Mouse (Mus musculus): ENCODE data around the gene Trnau1ap. TPM values are rescaled to one million over a fixed set of nuclear protein-coding genes. Genes with fewer than 3 reads are reported as not detected.
A peak's percentile ranks its signal among the peaks of the same experiment; 100 is the strongest.

Trnau1ap gene
- polyA plus RNA-seq, 1 experiment: 23.1 TPM

GRCm38 (mm10) chr4:132331960-132332359 lies 2.6 kb upstream of the Trnau1ap start:
- DNase-seq: no peak
- no peak overlapping the region for H3K27ac ChIP-seq (ENCODE audit: control insufficient read depth, insufficient read depth, low read length)
- no peak overlapping the region for H3K4me3 ChIP-seq (ENCODE audit: control insufficient read depth, insufficient read depth, low read length)
- WGBS: 96% methylated on average over 3 of the region's 3 CpGs
- H3K4me1 ChIP-seq (replicated peaks; ENCODE audit: control insufficient read depth, insufficient read depth, low read length): peaks cover 6% of the 10 kb centered on the region
- H3K27me3 ChIP-seq (ENCODE audit: control insufficient read depth, insufficient read depth, low read length): no peaks in the 10 kb centered on the region
- peaks cover 23% of the 10 kb centered on the region for H3K36me3 ChIP-seq (ENCODE audit: control insufficient read depth, insufficient read depth, low read length)
- TF ChIP-seq CTCF (IDR thresholded peaks at IDR 0.05; ENCODE audit: borderline replicate concordance, control insufficient read depth, extremely low read depth, insufficient read depth, low read length, poor library complexity) (no peak), POLR2A (IDR thresholded peaks at IDR 0.05; ENCODE audit: control insufficient read depth, extremely low read depth, insufficient read depth, low read length, poor library complexity) (no peak)

- Histone ChIP-seq H3K27me3 (ENCODE audit: control insufficient read depth, insufficient read depth, low read length) (no peaks in the 10 kb centered on the region), H3K27ac (ENCODE audit: control insufficient read depth, insufficient read depth, low read length) (no peak overlapping the region), H3K4me3 (ENCODE audit: control insufficient read depth, insufficient read depth, low read length) (peak overlapping the region; percentile 69), H3K36me3 (ENCODE audit: control insufficient read depth, insufficient read depth, low read length) (peaks cover 23% of the 10 kb centered on the region), H3K4me1 (replicated peaks; ENCODE audit: control insufficient read depth, insufficient read depth, low read length) (peaks cover 6% of the 10 kb centered on the region)
- TF ChIP-seq CTCF (IDR thresholded peaks at IDR 0.05; ENCODE audit: borderline replicate concordance, control insufficient read depth, extremely low read depth, insufficient read depth, low read length, poor library complexity) (no peak), POLR2A (IDR thresholded peaks at IDR 0.05; ENCODE audit: control insufficient read depth, extremely low read depth, insufficient read depth, low read length, poor library complexity) (no peak)
- no peak for DNase-seq
- WGBS: 19% methylated on average over 10 of the region's 10 CpGs
These were observed 557 bp upstream of the Trnau1ap start for GRCm38 (mm10) chr4:132329835-132330354.

- WGBS: 80% methylated on average over 14 of the region's 14 CpGs
These were observed 851 bp downstream of the Trnau1ap start for GRCm38 (mm10) chr4:132328391-132328982.

DNA sequence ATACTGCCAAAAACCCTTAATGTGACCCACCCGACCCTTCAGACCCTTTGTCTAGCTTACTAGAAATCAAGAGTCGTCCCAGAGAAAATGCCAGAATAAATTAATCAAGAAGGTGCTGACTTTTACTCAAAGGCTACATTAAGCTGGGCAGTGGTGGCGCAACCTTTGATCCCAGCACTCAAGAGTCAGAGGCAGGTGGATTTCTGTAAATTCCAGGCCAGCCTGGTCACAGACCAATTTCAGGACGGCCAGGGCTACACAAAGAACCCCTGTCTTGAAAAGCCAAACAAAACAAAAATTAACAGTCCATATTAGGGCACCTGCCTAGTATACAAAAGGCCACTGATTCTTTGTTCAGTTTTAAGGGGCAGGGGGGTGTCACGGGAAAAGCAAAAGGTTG lies 2.9 kb downstream of the Trnau1ap start:
- Histone ChIP-seq H3K27ac (ENCODE audit: control insufficient read depth, insufficient read depth, low read length) (no peak overlapping the region), H3K4me3 (ENCODE audit: control insufficient read depth, insufficient read depth, low read length) (no peak overlapping the region), H3K27me3 (ENCODE audit: control insufficient read depth, insufficient read depth, low read length) (no peaks in the 10 kb centered on the region), H3K4me1 (replicated peaks; ENCODE audit: control insufficient read depth, insufficient read depth, low read length) (peaks cover 6% of the 10 kb centered on the region), H3K36me3 (ENCODE audit: control insufficient read depth, insufficient read depth, low read length) (no peaks in the 10 kb centered on the region; the same call in 1 of the 2 replicates)
- no peak for DNase-seq
- 93% methylated on average over 5 of the region's 5 CpGs for WGBS
- TF ChIP-seq CTCF (IDR thresholded peaks at IDR 0.05; ENCODE audit: borderline replicate concordance, control insufficient read depth, extremely low read depth, insufficient read depth, low read length, poor library complexity) (no peak), POLR2A (IDR thresholded peaks at IDR 0.05; ENCODE audit: control insufficient read depth, extremely low read depth, insufficient read depth, low read length, poor library complexity) (no peak)

More at GRCm38 (mm10) chr4:132328391-132328982, 851 bp downstream of the Trnau1ap start:
- TF ChIP-seq CTCF (IDR thresholded peaks at IDR 0.05; ENCODE audit: borderline replicate concordance, control insufficient read depth, extremely low read depth, insufficient read depth, low read length, poor library complexity): no peak
- no peak for TF ChIP-seq POLR2A (IDR thresholded peaks at IDR 0.05; ENCODE audit: control insufficient read depth, extremely low read depth, insufficient read depth, low read length, poor library complexity)
- H3K27me3 ChIP-seq (ENCODE audit: control insufficient read depth, insufficient read depth, low read length): no peaks in the 10 kb centered on the region
- peaks cover 12% of the 10 kb centered on the region; the same call in 1 of the 2 replicates for H3K36me3 ChIP-seq (ENCODE audit: control insufficient read depth, insufficient read depth, low read length)
- no peak overlapping the region for H3K27ac ChIP-seq (ENCODE audit: control insufficient read depth, insufficient read depth, low read length)
- no peak overlapping the region for H3K4me3 ChIP-seq (ENCODE audit: control insufficient read depth, insufficient read depth, low read length)
- no peak for DNase-seq
- H3K4me1 ChIP-seq (replicated peaks; ENCODE audit: control insufficient read depth, insufficient read depth, low read length): peaks cover 6% of the 10 kb centered on the region

DNA sequence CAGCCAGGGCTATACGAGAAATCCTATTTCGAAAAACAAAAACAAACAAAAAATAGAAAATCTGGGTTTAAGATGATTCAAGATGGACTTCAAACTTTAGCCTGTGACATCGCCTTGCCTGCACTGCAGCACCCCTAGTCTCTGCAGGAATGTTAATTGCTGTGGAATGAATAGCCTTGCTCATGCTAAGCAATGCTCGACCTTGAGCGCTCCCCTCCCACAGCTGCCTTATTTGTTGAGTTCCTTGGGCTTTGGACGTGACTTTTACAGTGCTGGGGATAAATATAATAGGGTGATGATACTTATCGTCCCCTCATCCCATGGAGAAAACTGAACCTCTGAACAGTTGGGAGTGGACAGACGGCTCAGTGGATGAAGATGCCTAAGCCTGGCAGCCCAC lies 13.6 kb downstream of the Trnau1ap start:
- H3K27ac ChIP-seq (ENCODE audit: control insufficient read depth, insufficient read depth, low read length): no peak overlapping the region
- WGBS: 96% methylated on average over 8 of the region's 8 CpGs
- no peak overlapping the region for H3K4me3 ChIP-seq (ENCODE audit: control insufficient read depth, insufficient read depth, low read length)
- H3K27me3 ChIP-seq (ENCODE audit: control insufficient read depth, insufficient read depth, low read length): no peaks in the 10 kb centered on the region
- no peak for DNase-seq
- TF ChIP-seq POLR2A (IDR thresholded peaks at IDR 0.05; ENCODE audit: control insufficient read depth, extremely low read depth, insufficient read depth, low read length, poor library complexity) (no peak), CTCF (IDR thresholded peaks at IDR 0.05; ENCODE audit: borderline replicate concordance, control insufficient read depth, extremely low read depth, insufficient read depth, low read length, poor library complexity) (no peak)
- peaks cover 5% of the 10 kb centered on the region for H3K4me1 ChIP-seq (replicated peaks; ENCODE audit: control insufficient read depth, insufficient read depth, low read length)
- H3K36me3 ChIP-seq (ENCODE audit: control insufficient read depth, insufficient read depth, low read length): peaks cover 30% of the 10 kb centered on the region

GRCm38 (mm10) chr4:132312627-132313026 lies 16.7 kb downstream of the Trnau1ap start:
- 89% methylated on average over 5 of the region's 5 CpGs for WGBS
- Histone ChIP-seq H3K27ac (ENCODE audit: control insufficient read depth, insufficient read depth, low read length) (no peak overlapping the region), H3K4me3 (ENCODE audit: control insufficient read depth, insufficient read depth, low read length) (no peak overlapping the region), H3K36me3 (ENCODE audit: control insufficient read depth, insufficient read depth, low read length) (peaks cover 34% of the 10 kb centered on the region), H3K4me1 (replicated peaks; ENCODE audit: control insufficient read depth, insufficient read depth, low read length) (peaks cover 12% of the 10 kb centered on the region), H3K27me3 (ENCODE audit: control insufficient read depth, insufficient read depth, low read length) (no peaks in the 10 kb centered on the region)
- no peak for DNase-seq
- TF ChIP-seq CTCF (IDR thresholded peaks at IDR 0.05; ENCODE audit: borderline replicate concordance, control insufficient read depth, extremely low read depth, insufficient read depth, low read length, poor library complexity) (no peak), POLR2A (IDR thresholded peaks at IDR 0.05; ENCODE audit: control insufficient read depth, extremely low read depth, insufficient read depth, low read length, poor library complexity) (no peak)
